Mouse (Mus musculus): ENCODE measurements around the gene Cd151. TPM values are rescaled to one million over a fixed set of nuclear protein-coding genes. Genes with fewer than 3 reads are reported as not detected.

Gene Cd151
- polyA plus RNA-seq, 1 experiment from 2014 or later = 17.0 TPM

DNA sequence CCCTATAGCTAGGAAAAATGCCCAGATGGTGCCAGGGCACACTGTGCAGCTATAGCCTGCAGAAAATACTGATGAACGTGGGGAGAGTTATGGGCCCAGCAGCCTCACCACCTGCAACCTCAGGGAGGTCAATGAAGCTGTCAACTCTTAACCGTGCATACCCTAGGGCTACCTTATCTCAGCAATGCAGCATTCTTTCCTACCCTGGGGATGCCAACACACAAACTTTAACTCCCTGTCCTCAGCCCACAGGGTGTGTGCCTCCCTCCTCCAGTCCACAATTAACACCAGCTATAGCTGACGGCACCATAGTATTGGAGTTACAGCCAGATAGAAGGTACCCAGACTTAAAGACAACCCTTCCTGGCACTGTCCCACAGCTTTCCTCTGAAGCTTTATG is 51.7 kb downstream of the Cd151 start:
- H3K36me3 ChIP-seq = peaks cover 29% of the 10 kb centered on the region
- H3K27me3 ChIP-seq = no peaks in the 10 kb centered on the region
- no peaks in the 10 kb centered on the region for H3K9me3 ChIP-seq
- no peaks in the 10 kb centered on the region for H3K4me1 ChIP-seq
- H3K4me3 ChIP-seq = no peak overlapping the region
- no peak overlapping the region for H3K4me2 ChIP-seq (replicated peaks)
- 73% methylated on average over 3 of the region's 3 CpGs for WGBS
- ATAC-seq (ENCODE audit: insufficient number of reproducible peaks, insufficient read depth, low FRiP score, low TSS enrichment) = no peak
- no peak overlapping the region for H3K9ac ChIP-seq
- no peak overlapping the region for H3K27ac ChIP-seq

DNA sequence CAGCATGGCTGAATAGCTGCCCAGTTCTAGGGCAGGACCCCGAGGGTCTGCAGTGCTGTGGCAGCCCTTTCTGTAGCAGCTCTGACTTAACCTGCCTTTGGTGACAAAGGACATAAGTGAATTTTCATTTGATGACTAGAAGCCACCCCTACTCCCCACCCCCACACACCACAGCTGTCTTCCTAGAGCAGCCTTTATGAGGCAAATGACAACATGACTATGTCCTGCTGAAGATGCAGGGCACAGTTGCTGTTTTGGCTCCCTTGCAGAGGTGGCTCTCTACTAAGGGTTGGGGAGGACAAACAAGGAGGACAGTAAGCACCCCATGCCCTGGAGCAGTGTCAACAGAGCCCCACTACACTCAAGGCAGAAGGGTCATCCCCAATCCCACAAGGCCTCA is 52.6 kb downstream of the Cd151 start:
- no peak overlapping the region for H3K4me3 ChIP-seq
- ATAC-seq (ENCODE audit: insufficient number of reproducible peaks, insufficient read depth, low FRiP score, low TSS enrichment) = no peak
- no peaks in the 10 kb centered on the region for H3K27me3 ChIP-seq
- H3K9me3 ChIP-seq = no peaks in the 10 kb centered on the region
- H3K9ac ChIP-seq = no peak overlapping the region
- WGBS = 79% methylated on average over 1 of the region's 1 CpGs
- H3K4me1 ChIP-seq = no peaks in the 10 kb centered on the region
- H3K27ac ChIP-seq = no peak overlapping the region
- no peak overlapping the region for H3K4me2 ChIP-seq (replicated peaks)
- peaks cover 28% of the 10 kb centered on the region for H3K36me3 ChIP-seq

Other genes starting within 250 kb of the Cd151 start
- gene Phrf1, start 238.6 kb upstream of the Cd151 start, polyA plus RNA-seq (2016; fragmentation: Nextera tagmentation; extraction: Ambion mirVana) = 87.1 and 99.9 TPM in 2 replicates
- 0.99 and 1.1 TPM in 2 replicates for gene Irf7, start 200.9 kb upstream of the Cd151 start, polyA plus RNA-seq (2016; fragmentation: Nextera tagmentation; extraction: Ambion mirVana)
- not detected in 2 replicates for gene Cdhr5, start 190.6 kb upstream of the Cd151 start, polyA plus RNA-seq (2016; fragmentation: Nextera tagmentation; extraction: Ambion mirVana)
- gene Sct, start 188.3 kb upstream of the Cd151 start, polyA plus RNA-seq (2016; fragmentation: Nextera tagmentation; extraction: Ambion mirVana) = 4.0 and 5.0 TPM in 2 replicates
- 1.7 and 2.3 TPM in 2 replicates for gene Drd4, start 175.4 kb upstream of the Cd151 start, polyA plus RNA-seq (2016; fragmentation: Nextera tagmentation; extraction: Ambion mirVana)
- gene Deaf1, start 139.7 kb upstream of the Cd151 start, polyA plus RNA-seq (2016; fragmentation: Nextera tagmentation; extraction: Ambion mirVana) = 75.4 and 83.4 TPM in 2 replicates
- 54.3 and 56.7 TPM in 2 replicates for gene Tmem80, start 139.7 kb upstream of the Cd151 start, polyA plus RNA-seq (2016; fragmentation: Nextera tagmentation; extraction: Ambion mirVana)
- 5.6 and 5.7 TPM in 2 replicates for gene Eps8l2, start 128.5 kb upstream of the Cd151 start, polyA plus RNA-seq (2016; fragmentation: Nextera tagmentation; extraction: Ambion mirVana)
- gene Taldo1, start 75.2 kb upstream of the Cd151 start, polyA plus RNA-seq (2016; fragmentation: Nextera tagmentation; extraction: Ambion mirVana) = 303 and 306 TPM in 2 replicates
- 62.2 and 68.5 TPM in 2 replicates for gene Gatd1, start 53.3 kb upstream of the Cd151 start, polyA plus RNA-seq (2016; fragmentation: Nextera tagmentation; extraction: Ambion mirVana)
- 7.4 and 10.4 TPM in 2 replicates for gene Cend1, start 37.9 kb upstream of the Cd151 start, polyA plus RNA-seq (2016; fragmentation: Nextera tagmentation; extraction: Ambion mirVana)
- gene Slc25a22, start 29.5 kb upstream of the Cd151 start, polyA plus RNA-seq (2016; fragmentation: Nextera tagmentation; extraction: Ambion mirVana) = 39.2 and 41.9 TPM in 2 replicates
- 14.9 and 15.0 TPM in 2 replicates for gene Pidd1, start 23.4 kb upstream of the Cd151 start, polyA plus RNA-seq (2016; fragmentation: Nextera tagmentation; extraction: Ambion mirVana)
- gene Rplp2, start 20.0 kb upstream of the Cd151 start, polyA plus RNA-seq (2016; fragmentation: Nextera tagmentation; extraction: Ambion mirVana) = 1,180 and 1,203 TPM in 2 replicates
- 13.9 and 14.6 TPM in 2 replicates for gene Pnpla2, start 12.2 kb upstream of the Cd151 start, polyA plus RNA-seq (2016; fragmentation: Nextera tagmentation; extraction: Ambion mirVana)
- gene Cracr2b, start 6.3 kb upstream of the Cd151 start, polyA plus RNA-seq (2016; fragmentation: Nextera tagmentation; extraction: Ambion mirVana) = 12.8 and 13.3 TPM in 2 replicates
- gene Polr2l, start 7.7 kb downstream of the Cd151 start, polyA plus RNA-seq (2016; fragmentation: Nextera tagmentation; extraction: Ambion mirVana) = 66.2 and 68.9 TPM in 2 replicates
- 36.8 and 43.3 TPM in 2 replicates for gene Tspan4, start 7.8 kb downstream of the Cd151 start, polyA plus RNA-seq (2016; fragmentation: Nextera tagmentation; extraction: Ambion mirVana)
- gene Chid1, start 72.5 kb downstream of the Cd151 start, polyA plus RNA-seq (2016; fragmentation: Nextera tagmentation; extraction: Ambion mirVana) = 32.5 and 34.7 TPM in 2 replicates
- gene Ap2a2, start 94.8 kb downstream of the Cd151 start, polyA plus RNA-seq (2016; fragmentation: Nextera tagmentation; extraction: Ambion mirVana) = 99.2 and 102 TPM in 2 replicates
- 0.19 and 0.23 TPM in 2 replicates for gene Muc6, start 187.9 kb downstream of the Cd151 start, polyA plus RNA-seq (2016; fragmentation: Nextera tagmentation; extraction: Ambion mirVana)
- gene Muc2, start 222.9 kb downstream of the Cd151 start, polyA plus RNA-seq (2016; fragmentation: Nextera tagmentation; extraction: Ambion mirVana) = 0.13 and 0.48 TPM in 2 replicates

Measured in embryonic facial prominence, embryonic 12.5 days (tissue).